Mouse (Mus musculus) erythroblast, embryonic 14.5 days (primary cell): ENCODE data around the gene Apom.

Experiments used
- GATA1 ChIP-seq: IDR thresholded peaks from 2 replicates; pipeline ENCODE4 v1.6.1; 2012; ENCODE audit warnings: low read length, inconsistent platforms, mixed read lengths
- TAL1 ChIP-seq: IDR thresholded peaks from 3 replicates; pipeline ENCODE4 v1.6.1; 2012; ENCODE audit warnings: low read length, inconsistent platforms, mixed read lengths

DNA sequence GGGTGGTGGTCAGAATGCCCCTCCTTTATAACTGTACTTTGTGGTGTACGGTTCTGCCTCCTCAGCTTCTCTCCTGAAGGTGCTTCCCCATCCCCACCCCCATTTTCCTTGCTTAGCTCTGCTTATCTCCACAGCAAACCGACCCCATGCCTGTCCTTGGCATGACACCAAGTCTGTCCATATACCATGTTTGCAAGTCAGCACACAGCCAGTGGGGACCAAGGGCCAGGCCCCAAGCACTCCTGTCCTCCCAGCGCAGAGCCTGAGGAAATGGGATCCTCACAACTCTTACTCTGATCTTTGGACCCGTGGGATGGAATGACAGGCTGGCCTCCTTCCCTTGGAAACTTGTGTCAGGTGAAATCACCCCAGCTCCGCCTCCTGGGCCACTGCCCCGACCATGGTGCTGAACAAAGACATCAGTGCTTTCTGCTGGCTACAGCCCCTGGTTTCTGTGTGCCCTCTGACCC lies 28.6 kb downstream of the Apom start:
- TF ChIP-seq GATA1 (no peak), TAL1 (no peak)
